Mouse (Mus musculus) T-helper 1 cell (primary cell): ENCODE results near the gene R3hdm2.

ENCODE experiments used
- in situ Hi-C: fragments of 300-600 bp; cut with MboI, MseI; formaldehyde crosslinking; loops from one replicate; pipeline ENCODE4 v1.15.1; 2025; ENCODE audit warnings: high pct_unique_total_duplicates

The R3hdm2 gene

GRCm38 (mm10) chr10:127422047-127422446 is 41.9 kb downstream of the R3hdm2 start:
- in situ Hi-C loops, result no loop called here

GRCm38 (mm10) chr10:127425794-127426193 is 45.7 kb downstream of the R3hdm2 start:
- in situ Hi-C loops, result no loop called here

GRCm38 (mm10) chr10:127426670-127427069 is 46.5 kb downstream of the R3hdm2 start:
- in situ Hi-C loops, result no loop called here

- in situ Hi-C loops, result no loop called here
Measured at GRCm38 (mm10) chr10:127427107-127427506, 47.0 kb downstream of the R3hdm2 start.

GRCm38 (mm10) chr10:127427987-127428386 is 47.9 kb downstream of the R3hdm2 start:
- in situ Hi-C loops, result no loop called here

GRCm38 (mm10) chr10:127429538-127429937 is 49.4 kb downstream of the R3hdm2 start:
- in situ Hi-C loops, result no loop called here

- in situ Hi-C loops, result no loop called here
Measured at GRCm38 (mm10) chr10:127432466-127432865, 52.3 kb downstream of the R3hdm2 start.

GRCm38 (mm10) chr10:127437354-127438113 is 57.4 kb downstream of the R3hdm2 start:
- in situ Hi-C loops, result no loop called here

GRCm38 (mm10) chr10:127453701-127454100 is 73.6 kb downstream of the R3hdm2 start:
- in situ Hi-C loops, result no loop called here

GRCm38 (mm10) chr10:127462411-127463096 is 82.4 kb downstream of the R3hdm2 start:
- in situ Hi-C loops, result no loop called here

GRCm38 (mm10) chr10:127471281-127471988 is 91.3 kb downstream of the R3hdm2 start:
- in situ Hi-C loops, result no loop called here

GRCm38 (mm10) chr10:127472722-127473121 is 92.6 kb downstream of the R3hdm2 start:
- in situ Hi-C loops, result no loop called here

- in situ Hi-C loops, result no loop called here
Measured at GRCm38 (mm10) chr10:127475175-127475574, 95.0 kb downstream of the R3hdm2 start.

- in situ Hi-C loops, result no loop called here
Measured at GRCm38 (mm10) chr10:127476541-127476940, 96.4 kb downstream of the R3hdm2 start.

GRCm38 (mm10) chr10:127477301-127477700 is 97.2 kb downstream of the R3hdm2 start:
- in situ Hi-C loops, result no loop called here

- in situ Hi-C loops, result no loop called here
Measured at GRCm38 (mm10) chr10:127479131-127479530, 99.0 kb downstream of the R3hdm2 start.

GRCm38 (mm10) chr10:127480833-127481813 is 101.0 kb downstream of the R3hdm2 start:
- in situ Hi-C loops, result no loop called here

GRCm38 (mm10) chr10:127485235-127485634 is 105.1 kb downstream of the R3hdm2 start:
- in situ Hi-C loops, result no loop called here

GRCm38 (mm10) chr10:127488856-127489255 is 108.7 kb downstream of the R3hdm2 start:
- in situ Hi-C loops, result no loop called here

GRCm38 (mm10) chr10:127490160-127491127 is 110.3 kb downstream of the R3hdm2 start:
- in situ Hi-C loops, result no loop called here
